Mouse (Mus musculus): ENCODE measurements at regions not wholly inside any gene's neighbourhood (a gene's known extent, or its start where the extent isn't known, plus 50 kb on each side); places are given as distances from the start of the nearest gene placed in this dataset.
"Not testable (repeated sequence)": the region's sequence is repeated elsewhere in the genome, so short reads cannot be mapped to it uniquely, and the experiment has no call there.

DNA sequence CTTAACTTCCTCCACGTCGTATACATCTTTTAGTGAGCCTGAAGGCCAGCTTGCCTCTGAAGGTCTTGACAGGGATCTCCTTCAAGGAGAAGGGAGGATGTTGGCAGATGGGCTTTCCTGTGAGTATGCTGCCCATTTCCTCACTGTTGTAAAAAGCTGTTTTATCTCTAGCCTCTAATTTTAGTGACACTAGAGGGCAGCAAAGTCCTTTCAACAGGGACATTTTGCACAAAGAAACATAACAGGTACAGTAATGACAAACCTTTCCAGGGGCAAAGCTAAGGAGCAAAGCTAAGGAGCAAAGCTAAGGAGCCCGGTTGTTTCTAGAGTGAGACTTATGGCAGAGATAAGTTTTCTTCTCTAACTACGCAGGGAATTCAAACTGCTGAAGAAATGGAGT, 59.0 kb upstream of the Kbtbd8 start:
- Histone ChIP-seq H3K36me3 (ENCODE audit: control insufficient read depth, insufficient read depth) (no peaks in the 10 kb centered on the region), H3K4me3 (replicated peaks; ENCODE audit: low read length) (no peak overlapping the region), H3K9ac (replicated peaks; ENCODE audit: low read depth, low read length) (no peak overlapping the region), H3K27me3 (replicated peaks; ENCODE audit: control insufficient read depth, insufficient read depth, low read length) (no peaks in the 10 kb centered on the region), H3K4me2 (ENCODE audit: low read length) (no peak overlapping the region), H3K9me3 (ENCODE audit: control insufficient read depth, low read length) (no peaks in the 10 kb centered on the region), H3K27ac (ENCODE audit: low read length) (no peak overlapping the region), H3K4me1 (replicated peaks; ENCODE audit: control insufficient read depth, insufficient read depth, low read length) (no peaks in the 10 kb centered on the region)
- ATAC-seq = no peak; the same call in 1 of the 2 replicates
- 52% methylated on average over 4 of the region's 4 CpGs for WGBS

DNA sequence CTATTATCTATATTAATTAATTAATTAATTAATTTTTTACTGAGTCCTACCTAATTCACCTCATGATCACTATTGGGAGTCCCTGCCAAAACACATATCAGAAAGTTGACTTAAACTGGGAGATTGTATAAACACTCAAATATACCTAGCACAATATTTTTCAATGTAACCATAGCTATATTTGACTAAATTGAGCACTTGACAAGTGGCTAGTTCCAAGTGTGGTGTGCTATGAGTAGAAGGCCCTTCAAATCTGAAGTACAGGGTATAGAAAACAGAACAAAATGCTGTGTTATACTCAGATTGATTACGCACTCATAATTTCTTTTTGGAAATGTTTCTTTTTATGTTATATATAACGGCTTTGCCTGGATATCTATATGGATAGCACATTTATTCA, 60.8 kb upstream of the Kbtbd8 start:
- H3K4me1 ChIP-seq (replicated peaks; ENCODE audit: control insufficient read depth, insufficient read depth, low read length) = no peaks in the 10 kb centered on the region
- no peak for ATAC-seq
- H3K27me3 ChIP-seq (replicated peaks; ENCODE audit: control insufficient read depth, insufficient read depth, low read length) = no peaks in the 10 kb centered on the region
- H3K4me3 ChIP-seq (replicated peaks; ENCODE audit: low read length) = no peak overlapping the region
- WGBS = 96% methylated on average over 2 of the region's 2 CpGs
- H3K27ac ChIP-seq (ENCODE audit: low read length) = no peak overlapping the region
- no peak overlapping the region for H3K9ac ChIP-seq (replicated peaks; ENCODE audit: low read depth, low read length)
- no peak overlapping the region for H3K4me2 ChIP-seq (ENCODE audit: low read length)
- no peaks in the 10 kb centered on the region for H3K36me3 ChIP-seq (ENCODE audit: control insufficient read depth, insufficient read depth)
- no peaks in the 10 kb centered on the region for H3K9me3 ChIP-seq (ENCODE audit: control insufficient read depth, low read length)

DNA sequence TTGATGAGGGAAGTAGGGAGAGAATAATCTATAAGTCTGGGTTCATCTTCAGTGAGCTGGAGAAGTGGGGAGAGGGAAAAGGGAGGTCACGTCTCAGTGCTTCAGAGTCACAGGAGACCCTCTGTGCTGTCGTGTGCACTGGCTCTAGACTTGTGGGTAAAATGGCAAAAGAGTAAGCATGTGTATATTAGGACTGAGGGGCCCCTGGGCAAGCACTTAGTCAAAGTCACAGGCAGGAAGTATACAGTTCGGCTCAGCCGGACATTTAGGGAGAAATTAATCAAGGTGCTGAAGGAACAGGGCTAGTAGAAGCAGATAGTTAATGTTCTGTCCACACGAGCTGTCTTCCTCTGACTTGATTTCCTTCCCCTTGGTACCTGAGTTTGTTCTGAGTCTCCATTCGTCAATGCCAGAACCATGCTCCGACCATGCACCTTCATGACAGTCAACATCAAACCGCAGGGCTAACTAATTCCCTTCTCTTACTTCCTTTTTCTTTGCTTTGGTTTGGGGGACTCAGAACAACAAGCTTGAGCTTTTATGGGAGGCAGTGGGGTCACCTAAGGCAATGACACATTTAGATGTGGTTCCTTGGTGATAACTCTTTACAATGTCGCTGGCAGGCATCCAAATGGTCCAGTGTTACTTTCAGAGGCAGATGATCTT, 63.2 kb upstream of the Kbtbd8 start:
- Histone ChIP-seq H3K4me1 (replicated peaks; ENCODE audit: control insufficient read depth, insufficient read depth, low read length) (no peaks in the 10 kb centered on the region), H3K27ac (ENCODE audit: low read length) (no peak overlapping the region), H3K4me2 (ENCODE audit: low read length) (no peak overlapping the region), H3K9ac (replicated peaks; ENCODE audit: low read depth, low read length) (no peak overlapping the region), H3K27me3 (replicated peaks; ENCODE audit: control insufficient read depth, insufficient read depth, low read length) (no peaks in the 10 kb centered on the region), H3K36me3 (ENCODE audit: control insufficient read depth, insufficient read depth) (no peaks in the 10 kb centered on the region), H3K4me3 (replicated peaks; ENCODE audit: low read length) (no peak overlapping the region), H3K9me3 (ENCODE audit: control insufficient read depth, low read length) (no peaks in the 10 kb centered on the region)
- 78% methylated on average over 9 of the region's 9 CpGs for WGBS
- ATAC-seq = no peak

DNA sequence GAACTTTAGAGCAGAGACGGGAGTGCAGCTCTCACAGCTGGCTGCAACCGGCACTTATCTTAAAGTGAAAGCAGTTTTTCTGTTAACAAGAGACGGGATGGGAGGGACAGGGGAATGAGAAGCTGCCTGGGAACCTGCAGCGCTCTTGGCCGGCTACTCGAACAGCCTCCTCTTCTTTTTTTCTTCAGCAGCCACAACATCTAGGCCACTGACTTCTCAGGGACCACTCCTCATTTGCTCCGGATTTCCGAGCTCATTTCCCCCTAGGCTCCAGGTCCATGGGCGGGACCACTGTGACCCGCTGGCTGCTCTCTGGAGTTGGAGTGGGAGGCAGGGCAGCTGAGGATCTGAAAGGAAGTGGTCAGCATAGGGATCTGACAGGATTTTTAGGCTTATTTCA, 75.7 kb upstream of the Kbtbd8 start:
- H3K27ac ChIP-seq (ENCODE audit: low read length); H3K27me3 ChIP-seq (replicated peaks; ENCODE audit: control insufficient read depth, insufficient read depth, low read length); H3K9me3 ChIP-seq (ENCODE audit: control insufficient read depth, low read length); H3K4me3 ChIP-seq (replicated peaks; ENCODE audit: low read length); H3K4me2 ChIP-seq (ENCODE audit: low read length); H3K4me1 ChIP-seq (replicated peaks; ENCODE audit: control insufficient read depth, insufficient read depth, low read length); H3K9ac ChIP-seq (replicated peaks; ENCODE audit: low read depth, low read length); ATAC-seq; H3K36me3 ChIP-seq (ENCODE audit: control insufficient read depth, insufficient read depth): not testable (repeated sequence)
- 16% methylated on average over 6 of the region's 10 CpGs for WGBS

DNA sequence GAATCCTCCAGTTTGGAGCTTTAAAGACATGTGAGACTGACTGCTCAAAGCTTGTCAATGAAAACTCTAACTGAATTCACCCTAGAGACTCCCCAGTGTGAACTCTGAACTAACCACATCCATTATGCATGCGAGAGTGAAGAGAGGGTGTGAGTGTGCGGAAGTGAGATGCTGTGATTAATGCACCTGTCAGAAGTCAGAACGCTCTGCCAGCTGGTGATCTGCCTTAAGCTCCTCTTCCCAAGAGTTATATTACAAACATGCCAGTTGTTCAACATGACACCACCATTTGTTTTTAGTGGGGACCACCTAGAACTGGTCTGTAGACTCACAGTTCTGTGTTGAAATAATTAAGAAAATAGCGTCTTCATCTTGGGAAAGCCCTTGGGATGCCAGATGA, 92.8 kb upstream of the Kbtbd8 start:
- no peak; the same call in 1 of the 2 replicates for ATAC-seq
- Histone ChIP-seq H3K9ac (replicated peaks; ENCODE audit: low read depth, low read length) (no peak overlapping the region), H3K4me2 (ENCODE audit: low read length) (no peak overlapping the region), H3K9me3 (ENCODE audit: control insufficient read depth, low read length) (no peaks in the 10 kb centered on the region), H3K4me1 (replicated peaks; ENCODE audit: control insufficient read depth, insufficient read depth, low read length) (no peaks in the 10 kb centered on the region), H3K27me3 (replicated peaks; ENCODE audit: control insufficient read depth, insufficient read depth, low read length) (no peaks in the 10 kb centered on the region), H3K36me3 (ENCODE audit: control insufficient read depth, insufficient read depth) (no peaks in the 10 kb centered on the region), H3K4me3 (replicated peaks; ENCODE audit: low read length) (no peak overlapping the region), H3K27ac (ENCODE audit: low read length) (no peak overlapping the region)
- 42% methylated on average over 4 of the region's 4 CpGs for WGBS

DNA sequence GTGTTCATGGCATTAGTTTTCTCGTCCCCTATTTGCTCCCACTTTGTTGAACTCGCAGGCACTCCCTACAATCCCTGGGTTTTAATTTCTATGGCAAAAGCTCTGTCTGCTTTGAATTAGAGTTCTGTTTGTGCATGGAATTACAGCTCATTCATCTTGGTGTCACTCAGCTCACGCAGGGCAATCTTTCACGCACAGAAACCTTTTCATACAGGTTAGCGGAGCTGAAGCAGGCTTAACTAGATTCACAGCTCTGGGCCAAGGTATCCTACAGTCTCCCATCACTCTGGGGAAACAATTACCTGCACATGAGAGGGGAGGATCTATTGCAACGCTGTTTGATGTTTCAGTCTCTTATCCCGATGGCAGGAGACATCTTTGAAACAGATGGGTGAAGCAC, 95.3 kb upstream of the Kbtbd8 start:
- WGBS = 12% methylated on average over 7 of the region's 7 CpGs
- ATAC-seq = no peak
- no peak overlapping the region for H3K27ac ChIP-seq (ENCODE audit: low read length)

DNA sequence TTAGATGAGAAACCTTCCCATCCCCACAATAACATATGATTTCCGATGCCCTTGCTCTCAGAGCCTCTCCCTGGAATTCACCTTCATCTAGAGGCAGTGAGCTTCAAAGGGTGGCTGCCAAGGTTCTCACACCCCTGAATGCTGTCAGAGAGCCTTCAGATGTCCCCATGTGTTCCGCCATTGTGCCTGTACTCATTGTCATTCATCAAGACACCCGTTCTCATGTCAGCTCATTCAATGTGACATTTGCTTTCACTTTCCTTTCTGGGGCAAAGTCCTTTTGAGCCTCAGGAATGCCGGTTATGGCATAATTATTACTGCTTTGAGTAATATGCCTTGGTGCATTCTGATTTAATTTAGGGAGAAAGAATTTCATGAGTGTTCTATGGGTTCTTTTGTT, 99.1 kb upstream of the Kbtbd8 start:
- H3K36me3 ChIP-seq (ENCODE audit: control insufficient read depth, insufficient read depth) = no peaks in the 10 kb centered on the region
- H3K4me2 ChIP-seq (ENCODE audit: low read length) = no peak overlapping the region
- no peak for ATAC-seq
- H3K4me1 ChIP-seq (replicated peaks; ENCODE audit: control insufficient read depth, insufficient read depth, low read length) = 0 out of 2 replicates have a peak, but pooled peaks cover 2% of the 10 kb centered on the region
- no peak overlapping the region for H3K27ac ChIP-seq (ENCODE audit: low read length)
- no peak overlapping the region for H3K4me3 ChIP-seq (replicated peaks; ENCODE audit: low read length)
- no peak overlapping the region for H3K9ac ChIP-seq (replicated peaks; ENCODE audit: low read depth, low read length)
- 23% methylated on average over 4 of the region's 4 CpGs for WGBS
- no peaks in the 10 kb centered on the region for H3K27me3 ChIP-seq (replicated peaks; ENCODE audit: control insufficient read depth, insufficient read depth, low read length)
- no peaks in the 10 kb centered on the region for H3K9me3 ChIP-seq (ENCODE audit: control insufficient read depth, low read length)

More for the DNA sequence above, 95.3 kb upstream of the Kbtbd8 start:
- Histone ChIP-seq H3K4me1 (replicated peaks; ENCODE audit: control insufficient read depth, insufficient read depth, low read length) (0 out of 2 replicates have a peak, but pooled peaks cover 2% of the 10 kb centered on the region), H3K4me3 (replicated peaks; ENCODE audit: low read length) (no peak overlapping the region), H3K9ac (replicated peaks; ENCODE audit: low read depth, low read length) (no peak overlapping the region), H3K4me2 (ENCODE audit: low read length) (no peak overlapping the region), H3K36me3 (ENCODE audit: control insufficient read depth, insufficient read depth) (no peaks in the 10 kb centered on the region), H3K9me3 (ENCODE audit: control insufficient read depth, low read length) (no peaks in the 10 kb centered on the region), H3K27me3 (replicated peaks; ENCODE audit: control insufficient read depth, insufficient read depth, low read length) (no peaks in the 10 kb centered on the region)

DNA sequence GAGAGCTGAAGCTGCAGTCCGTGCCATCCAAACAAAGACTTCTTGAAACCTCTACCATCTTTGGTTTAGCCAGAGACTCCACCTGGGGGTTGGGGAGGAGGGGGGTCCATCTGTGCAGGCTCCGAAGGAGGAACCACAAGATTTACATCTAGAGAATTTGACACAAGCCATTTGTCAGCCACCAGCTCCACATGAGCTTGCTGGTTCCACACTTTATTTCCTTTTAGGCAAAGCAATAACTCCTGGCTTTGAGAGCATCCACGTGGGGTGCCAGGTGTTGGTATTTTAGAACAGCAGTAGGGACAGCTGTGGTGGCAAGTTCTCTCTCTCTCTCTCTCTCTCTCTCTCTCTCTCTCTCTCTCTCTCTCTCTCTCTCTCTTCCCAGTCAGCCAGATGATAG, 99.6 kb upstream of the Kbtbd8 start:
- no peak overlapping the region for H3K4me3 ChIP-seq (replicated peaks; ENCODE audit: low read length)
- H3K4me1 ChIP-seq (replicated peaks; ENCODE audit: control insufficient read depth, insufficient read depth, low read length) = 0 out of 2 replicates have a peak, but pooled peaks cover 2% of the 10 kb centered on the region
- WGBS = 72% methylated on average over 3 of the region's 3 CpGs
- no peak for ATAC-seq
- H3K27ac ChIP-seq (ENCODE audit: low read length) = no peak overlapping the region
- H3K9ac ChIP-seq (replicated peaks; ENCODE audit: low read depth, low read length) = no peak overlapping the region
- no peaks in the 10 kb centered on the region for H3K9me3 ChIP-seq (ENCODE audit: control insufficient read depth, low read length)
- H3K27me3 ChIP-seq (replicated peaks; ENCODE audit: control insufficient read depth, insufficient read depth, low read length) = no peaks in the 10 kb centered on the region
- no peak overlapping the region for H3K4me2 ChIP-seq (ENCODE audit: low read length)
- no peaks in the 10 kb centered on the region for H3K36me3 ChIP-seq (ENCODE audit: control insufficient read depth, insufficient read depth)

DNA sequence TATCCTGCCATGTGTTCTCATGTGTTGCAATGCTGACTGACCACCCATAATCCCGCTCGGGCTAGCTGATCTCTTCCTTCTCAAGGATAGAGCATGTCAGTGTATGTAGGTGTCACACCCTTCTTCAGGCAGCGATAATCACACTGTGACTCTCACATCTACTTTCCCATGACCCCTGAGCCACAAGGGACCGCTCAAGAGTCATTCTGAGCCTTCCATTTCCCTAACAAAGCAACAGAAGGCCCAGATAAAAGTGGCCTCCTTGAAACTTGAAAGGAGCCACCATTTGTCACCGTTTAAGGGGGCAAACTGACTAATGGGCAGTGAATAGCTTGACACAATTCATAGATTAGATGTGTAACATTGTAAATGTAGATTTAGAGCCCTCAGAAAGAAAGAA, 103.9 kb upstream of the Kbtbd8 start:
- 65% methylated on average over 5 of the region's 5 CpGs for WGBS
- no peak overlapping the region for H3K4me2 ChIP-seq (ENCODE audit: low read length)

DNA sequence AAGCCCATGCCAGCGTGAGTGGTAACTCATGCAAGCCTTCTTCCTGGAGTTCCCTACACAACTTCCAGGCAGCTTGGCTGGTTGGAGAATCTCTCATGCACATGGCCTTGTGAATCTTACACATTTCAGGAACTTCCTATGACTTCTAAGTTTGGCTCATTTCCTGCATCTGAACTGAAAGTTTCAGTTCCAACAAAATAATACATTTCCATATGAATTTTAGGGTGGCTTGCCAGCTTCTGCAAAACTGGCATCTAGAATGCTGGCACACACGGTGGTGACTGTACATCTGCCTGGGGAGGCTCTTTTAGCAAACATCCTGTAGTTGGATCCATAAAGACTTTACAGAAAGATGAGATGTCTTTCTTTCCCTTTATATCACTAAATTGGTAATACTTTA, 110.6 kb upstream of the Kbtbd8 start:
- ATAC-seq = no peak
- 67% methylated on average over 2 of the region's 2 CpGs for WGBS
- H3K4me2 ChIP-seq (ENCODE audit: low read length) = no peak overlapping the region
- H3K27ac ChIP-seq (ENCODE audit: low read length) = no peak overlapping the region
- H3K9me3 ChIP-seq (ENCODE audit: control insufficient read depth, low read length) = no peaks in the 10 kb centered on the region
- H3K27me3 ChIP-seq (replicated peaks; ENCODE audit: control insufficient read depth, insufficient read depth, low read length) = no peaks in the 10 kb centered on the region
- H3K4me3 ChIP-seq (replicated peaks; ENCODE audit: low read length) = no peak overlapping the region
- H3K36me3 ChIP-seq (ENCODE audit: control insufficient read depth, insufficient read depth) = no peaks in the 10 kb centered on the region
- H3K9ac ChIP-seq (replicated peaks; ENCODE audit: low read depth, low read length) = no peak overlapping the region
- H3K4me1 ChIP-seq (replicated peaks; ENCODE audit: control insufficient read depth, insufficient read depth, low read length) = no peaks in the 10 kb centered on the region

More for the DNA sequence above, 103.9 kb upstream of the Kbtbd8 start:
- 0 out of 2 replicates have a peak, but pooled peaks cover 2% of the 10 kb centered on the region for H3K4me1 ChIP-seq (replicated peaks; ENCODE audit: control insufficient read depth, insufficient read depth, low read length)
- no peaks in the 10 kb centered on the region for H3K9me3 ChIP-seq (ENCODE audit: control insufficient read depth, low read length)
- no peak overlapping the region for H3K27ac ChIP-seq (ENCODE audit: low read length)
- H3K27me3 ChIP-seq (replicated peaks; ENCODE audit: control insufficient read depth, insufficient read depth, low read length) = no peaks in the 10 kb centered on the region
- no peak overlapping the region for H3K4me3 ChIP-seq (replicated peaks; ENCODE audit: low read length)
- no peak overlapping the region for H3K9ac ChIP-seq (replicated peaks; ENCODE audit: low read depth, low read length)
- no peak for ATAC-seq
- H3K36me3 ChIP-seq (ENCODE audit: control insufficient read depth, insufficient read depth) = no peaks in the 10 kb centered on the region

Measured in forebrain, embryonic 16.5 days (tissue).